Mouse (Mus musculus): Measurements from ENCODE around the gene Ankrd63. TPM values are rescaled to one million over a fixed set of nuclear protein-coding genes. Genes with fewer than 3 reads are reported as not detected.

Ankrd63 gene
- total RNA-seq, 2 experiments from 2014 or later: 0.08 TPM; not detected in 1

- no peak for DNase-seq (ENCODE audit: low spot score in 2 of 2)
Measured at GRCm38 (mm10) chr2:118727911-118728310, 24.1 kb upstream of the Ankrd63 start.

DNA sequence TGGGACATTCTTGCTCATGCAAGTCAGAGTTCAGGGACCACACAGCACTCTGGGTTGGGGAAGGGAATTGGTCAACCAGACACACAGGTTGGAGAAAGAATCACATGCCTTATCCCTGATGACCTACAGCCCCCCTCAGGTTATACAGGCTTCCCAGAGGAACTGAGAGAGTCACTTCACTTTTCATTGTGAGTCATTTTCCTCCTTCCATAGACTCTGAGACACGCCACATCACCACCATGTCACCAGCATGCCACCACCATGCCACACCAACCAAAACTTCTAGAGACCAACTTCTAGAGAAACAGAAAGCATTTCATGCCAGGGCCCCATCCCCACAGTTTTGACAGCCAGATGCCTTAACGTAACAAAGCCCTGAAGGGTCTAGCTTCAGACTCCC lies 23.1 kb upstream of the Ankrd63 start:
- no peak for DNase-seq (ENCODE audit: low spot score in 2 of 2)

GRCm38 (mm10) chr2:118725511-118725910 lies 21.7 kb upstream of the Ankrd63 start:
- no peak for DNase-seq (ENCODE audit: low spot score in 2 of 2)

DNA sequence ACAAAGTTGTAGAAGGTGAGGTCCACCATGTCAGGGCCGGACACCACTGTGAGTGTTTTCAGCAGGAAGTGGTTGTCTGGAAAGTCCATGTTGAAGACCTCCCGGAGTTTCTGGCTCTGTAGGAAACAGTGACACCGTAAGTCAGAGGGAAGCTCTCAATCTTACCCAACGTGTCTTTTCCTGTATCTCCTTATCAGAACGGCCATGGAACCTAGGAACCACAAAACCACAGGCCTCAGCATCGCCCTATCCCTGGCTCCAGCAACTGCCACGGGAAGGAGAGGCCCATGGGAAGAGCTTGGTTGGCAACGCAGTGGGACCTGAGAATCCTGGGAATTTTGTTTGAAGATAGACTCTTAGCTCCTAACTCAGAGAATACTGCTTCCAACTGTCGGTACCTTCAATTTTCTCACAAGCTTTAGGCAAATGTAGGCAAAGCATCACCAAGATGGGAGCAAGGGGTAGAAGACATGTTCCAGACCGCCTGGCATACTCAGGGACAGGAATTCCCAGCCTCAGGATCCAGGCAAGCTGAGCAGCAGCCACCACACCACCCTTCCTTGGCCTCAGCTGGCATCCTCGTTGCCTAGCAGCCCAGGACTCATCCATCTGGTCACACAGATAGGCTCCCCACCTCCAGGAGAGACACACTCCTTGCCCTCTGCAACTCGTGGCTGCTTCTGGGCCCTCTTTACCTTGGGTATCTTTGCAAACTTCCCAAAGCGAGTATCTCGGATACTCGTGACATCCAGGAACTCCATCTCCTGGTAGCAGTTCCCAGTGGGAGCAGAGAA lies 20.1 kb upstream of the Ankrd63 start:
- DNase-seq (ENCODE audit: low spot score in 2 of 2): no peak

DNA sequence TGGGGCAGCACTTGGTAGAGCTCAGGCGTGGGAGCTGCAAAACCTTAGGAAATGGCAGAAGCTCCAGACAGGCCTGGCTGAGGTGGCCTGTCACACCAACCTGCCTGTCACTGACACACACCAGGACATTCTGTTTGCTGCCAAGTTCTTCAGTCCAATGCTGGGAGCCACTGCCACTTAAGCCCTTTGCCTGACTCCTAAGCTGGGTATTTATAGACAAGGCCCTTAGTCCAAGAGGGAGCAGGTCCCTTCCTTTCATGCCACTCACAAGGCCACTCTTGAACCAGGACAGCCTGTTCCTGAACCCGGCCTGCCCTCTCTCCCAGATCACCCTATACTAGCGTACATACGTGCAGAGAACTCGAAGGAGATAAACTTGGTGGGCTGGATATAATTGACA lies 12.9 kb upstream of the Ankrd63 start:
- no peak for DNase-seq (ENCODE audit: low spot score in 2 of 2)

- DNase-seq (ENCODE audit: low spot score in 2 of 2): no peak
Measured at GRCm38 (mm10) chr2:118714230-118714629, 10.5 kb upstream of the Ankrd63 start.

DNA sequence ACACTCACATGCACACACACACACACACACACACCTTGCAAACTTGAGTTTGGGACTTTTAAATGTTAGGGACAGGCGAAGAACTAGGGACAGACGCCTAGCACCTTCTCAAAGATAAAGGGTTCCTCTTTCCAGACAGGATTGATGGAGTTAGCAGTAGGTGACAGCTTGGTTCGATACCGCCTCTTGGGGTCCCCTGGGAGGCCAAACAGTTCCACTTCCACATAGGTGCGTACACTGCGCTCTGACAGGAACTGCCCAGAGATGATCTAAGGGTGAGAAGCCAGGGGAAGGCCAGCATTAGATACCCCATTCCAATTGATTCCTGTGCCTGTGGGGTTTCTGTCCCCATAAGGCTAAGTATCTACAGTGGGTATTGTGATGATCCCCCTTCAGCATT lies 9.9 kb upstream of the Ankrd63 start:
- no peak for DNase-seq (ENCODE audit: low spot score in 2 of 2)

DNA sequence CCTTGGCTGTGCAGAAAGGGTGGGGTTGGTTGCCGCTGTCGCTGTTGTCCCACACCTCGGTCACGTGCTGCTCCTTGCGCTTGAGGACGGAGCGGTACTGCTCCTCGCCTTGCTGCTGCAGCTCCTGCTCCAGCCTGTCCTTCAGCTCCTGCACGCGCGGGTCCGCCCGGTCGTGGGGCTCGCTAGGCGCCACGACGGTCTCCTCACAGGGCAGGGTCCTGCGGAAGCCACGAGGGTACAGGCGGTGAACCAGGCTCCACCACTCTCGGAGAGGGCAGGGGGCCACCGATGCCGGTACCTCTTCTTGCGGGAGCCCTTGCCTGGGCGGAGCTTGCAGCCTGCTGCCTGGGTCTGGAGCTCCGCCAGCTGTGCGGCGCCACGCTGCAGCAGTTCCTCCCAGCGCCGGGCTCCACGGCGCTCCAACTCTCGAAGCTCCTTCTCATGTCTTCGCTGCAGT lies 7.3 kb upstream of the Ankrd63 start:
- DNase-seq (ENCODE audit: low spot score in 2 of 2): peak in 1 of 2 experiments; percentile 45

DNA sequence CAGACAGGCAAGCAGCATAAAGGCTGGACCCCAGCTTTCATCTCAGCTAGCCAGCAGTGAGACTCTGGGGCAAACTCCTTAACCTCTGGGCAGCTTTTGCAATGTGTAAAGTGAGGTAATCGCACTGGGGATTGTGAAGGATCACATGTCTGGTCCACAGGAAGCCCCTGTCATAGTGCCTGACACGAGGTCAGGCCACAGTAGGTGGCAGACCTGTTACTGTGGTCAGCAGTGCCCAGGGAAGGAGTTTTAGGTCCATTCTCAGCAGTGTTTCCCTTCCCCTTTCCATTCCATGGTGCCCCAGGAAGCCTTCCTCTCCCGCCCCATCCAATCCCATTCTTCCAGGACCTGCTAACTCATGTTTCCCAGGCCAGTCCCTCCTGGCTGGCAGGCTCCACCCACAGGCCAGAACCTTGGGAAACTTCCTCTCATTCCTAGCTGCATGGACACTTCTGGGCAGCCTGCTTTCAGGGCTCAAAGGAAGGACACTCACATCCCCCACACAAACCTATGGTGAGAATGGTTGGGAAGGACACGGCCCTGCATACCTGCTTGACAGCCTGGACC lies 6.0 kb upstream of the Ankrd63 start:
- no peak for DNase-seq (ENCODE audit: low spot score in 2 of 2)

DNA sequence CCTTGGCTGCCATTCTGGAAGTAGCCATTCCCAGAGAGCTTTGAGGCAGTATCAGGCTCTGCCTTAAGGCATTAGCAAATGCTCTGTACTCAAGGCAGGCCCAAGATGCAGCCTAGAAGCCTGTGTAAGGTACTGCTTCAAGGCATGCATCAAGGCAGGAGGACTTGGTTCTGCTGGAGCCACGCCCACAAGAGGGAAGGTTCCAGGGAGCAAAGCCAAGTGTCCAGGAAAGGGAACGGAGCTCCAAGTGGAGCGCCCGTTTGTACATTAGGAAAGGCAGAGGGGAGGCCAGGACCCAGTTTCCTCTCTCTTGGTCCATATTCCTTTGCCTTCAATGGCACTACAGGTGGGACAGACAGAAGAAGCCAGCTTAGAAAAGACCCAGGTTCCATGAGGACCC lies 4.7 kb upstream of the Ankrd63 start:
- DNase-seq (ENCODE audit: low spot score in 2 of 2): no peak

GRCm38 (mm10) chr2:118706436-118706835 lies 2.7 kb upstream of the Ankrd63 start:
- no peak for DNase-seq (ENCODE audit: low spot score in 2 of 2)

GRCm38 (mm10) chr2:118702883-118703761 lies 641 bp downstream of the Ankrd63 start:
- DNase-seq (ENCODE audit: low spot score in 2 of 2): peak; percentile 39 to 44

GRCm38 (mm10) chr2:118701971-118702882 lies 1.5 kb downstream of the Ankrd63 start:
- no peak for DNase-seq (ENCODE audit: low spot score in 2 of 2)

DNA sequence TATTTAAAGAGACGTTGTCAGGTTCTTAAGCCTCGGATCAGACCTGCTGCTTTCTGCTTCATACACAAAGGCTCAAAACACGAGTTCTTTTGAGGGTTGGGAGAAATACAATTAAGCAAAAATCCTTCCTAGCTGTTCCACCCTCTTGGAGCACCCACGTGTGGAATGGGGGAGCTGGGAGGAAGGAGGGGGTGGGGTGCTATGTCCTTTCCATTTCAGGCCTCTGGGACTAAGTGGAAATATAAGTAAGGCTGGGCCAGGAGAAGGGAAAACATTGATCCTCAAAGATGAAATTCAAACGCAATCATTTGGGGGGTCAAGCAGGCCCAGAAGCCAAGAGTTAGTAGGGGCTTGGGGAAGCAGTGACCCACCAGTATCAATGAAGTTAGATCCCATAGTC lies 2.6 kb downstream of the Ankrd63 start:
- DNase-seq (ENCODE audit: low spot score in 2 of 2): no peak

GRCm38 (mm10) chr2:118700179-118701062 lies 3.3 kb downstream of the Ankrd63 start:
- peak; percentile 77 to 88 for DNase-seq (ENCODE audit: low spot score in 2 of 2)

- DNase-seq (ENCODE audit: low spot score in 2 of 2): no peak
Measured at GRCm38 (mm10) chr2:118697955-118698354, 5.8 kb downstream of the Ankrd63 start.

GRCm38 (mm10) chr2:118697311-118697877 lies 6.4 kb downstream of the Ankrd63 start:
- DNase-seq (ENCODE audit: low spot score in 2 of 2): no peak

- no peak for DNase-seq (ENCODE audit: low spot score in 2 of 2)
Measured at GRCm38 (mm10) chr2:118696451-118697308, 7.1 kb downstream of the Ankrd63 start.

Measured in gastrocnemius, postnatal 4 days (tissue).